Mouse (Mus musculus): ENCODE data around the gene Cldn3. TPM values are rescaled to one million over a fixed set of nuclear protein-coding genes. Genes with fewer than 3 reads are reported as not detected.

The Cldn3 gene
- polyA plus RNA-seq, 1 experiment = 8.7 TPM

DNA sequence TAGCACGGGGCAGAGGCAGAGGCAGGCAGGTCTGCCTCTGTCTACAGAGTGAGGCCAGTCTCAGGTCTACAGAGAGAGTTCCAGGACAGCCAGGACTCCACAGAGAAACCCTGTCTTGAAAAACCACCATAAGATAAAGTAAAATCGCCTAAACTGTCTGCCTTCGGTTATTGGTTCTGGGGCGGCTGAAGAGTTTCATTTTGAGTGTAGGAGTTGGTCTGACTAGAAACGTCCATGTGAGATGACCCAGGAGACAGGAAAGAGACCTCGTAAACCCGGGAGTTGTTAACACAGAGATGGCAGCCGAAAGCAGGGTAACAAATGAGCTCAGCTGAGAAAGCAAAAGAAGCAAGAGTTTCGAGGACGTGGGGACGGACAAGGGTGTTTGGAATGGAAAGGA is 3.2 kb downstream of the Cldn3 start:
- H3K36me3 ChIP-seq (ENCODE audit: control insufficient read depth, insufficient read depth, low read length) = no peaks in the 10 kb centered on the region
- peaks cover 3% of the 10 kb centered on the region; the same call in 1 of the 2 replicates for H3K27me3 ChIP-seq (ENCODE audit: control insufficient read depth, insufficient read depth, low read length)
- no peak for TF ChIP-seq CTCF (IDR thresholded peaks at IDR 0.05; ENCODE audit: control insufficient read depth, insufficient read depth, insufficient replicate concordance, low read depth, low read length)
- TF ChIP-seq POLR2A (IDR thresholded peaks at IDR 0.05; ENCODE audit: control insufficient read depth, low read depth, low read length) = no peak
- peaks cover 17% of the 10 kb centered on the region for H3K4me1 ChIP-seq (ENCODE audit: control insufficient read depth, insufficient read depth, low read length)
- H3K27ac ChIP-seq (ENCODE audit: control insufficient read depth, insufficient read depth, low read depth, low read length) = no peak overlapping the region
- H3K4me3 ChIP-seq (ENCODE audit: control insufficient read depth, low read depth, low read length) = no peak overlapping the region

- TF ChIP-seq CTCF (IDR thresholded peaks at IDR 0.05; ENCODE audit: control insufficient read depth, insufficient read depth, insufficient replicate concordance, low read depth, low read length) = no peak
- no peak for TF ChIP-seq POLR2A (IDR thresholded peaks at IDR 0.05; ENCODE audit: control insufficient read depth, low read depth, low read length)
- peaks cover 14% of the 10 kb centered on the region for H3K4me1 ChIP-seq (ENCODE audit: control insufficient read depth, insufficient read depth, low read length)
- peaks cover 3% of the 10 kb centered on the region; the same call in 1 of the 2 replicates for H3K27me3 ChIP-seq (ENCODE audit: control insufficient read depth, insufficient read depth, low read length)
- no peak overlapping the region for H3K4me3 ChIP-seq (ENCODE audit: control insufficient read depth, low read depth, low read length)
- H3K36me3 ChIP-seq (ENCODE audit: control insufficient read depth, insufficient read depth, low read length) = no peaks in the 10 kb centered on the region
- H3K27ac ChIP-seq (ENCODE audit: control insufficient read depth, insufficient read depth, low read depth, low read length) = no peak overlapping the region
Measured at GRCm38 (mm10) chr5:134989741-134990140, 3.7 kb downstream of the Cldn3 start.

GRCm38 (mm10) chr5:134992566-134992965 is 6.6 kb downstream of the Cldn3 start:
- TF ChIP-seq CTCF (IDR thresholded peaks at IDR 0.05; ENCODE audit: control insufficient read depth, insufficient read depth, insufficient replicate concordance, low read depth, low read length) (no peak), POLR2A (IDR thresholded peaks at IDR 0.05; ENCODE audit: control insufficient read depth, low read depth, low read length) (no peak)
- no peaks in the 10 kb centered on the region for H3K36me3 ChIP-seq (ENCODE audit: control insufficient read depth, insufficient read depth, low read length)
- H3K4me1 ChIP-seq (ENCODE audit: control insufficient read depth, insufficient read depth, low read length) = no peaks in the 10 kb centered on the region
- no peaks in the 10 kb centered on the region for H3K27me3 ChIP-seq (ENCODE audit: control insufficient read depth, insufficient read depth, low read length)
- H3K4me3 ChIP-seq (ENCODE audit: control insufficient read depth, low read depth, low read length) = no peak overlapping the region
- no peak overlapping the region for H3K27ac ChIP-seq (ENCODE audit: control insufficient read depth, insufficient read depth, low read depth, low read length)

- Histone ChIP-seq H3K27me3 (ENCODE audit: control insufficient read depth, insufficient read depth, low read length) (no peaks in the 10 kb centered on the region), H3K36me3 (ENCODE audit: control insufficient read depth, insufficient read depth, low read length) (no peaks in the 10 kb centered on the region), H3K27ac (ENCODE audit: control insufficient read depth, insufficient read depth, low read depth, low read length) (no peak overlapping the region), H3K4me1 (ENCODE audit: control insufficient read depth, insufficient read depth, low read length) (peaks cover 15% of the 10 kb centered on the region), H3K4me3 (ENCODE audit: control insufficient read depth, low read depth, low read length) (peak overlapping the region; percentile 81)
- TF ChIP-seq POLR2A (IDR thresholded peaks at IDR 0.05; ENCODE audit: control insufficient read depth, low read depth, low read length) (no peak), CTCF (IDR thresholded peaks at IDR 0.05; ENCODE audit: control insufficient read depth, insufficient read depth, insufficient replicate concordance, low read depth, low read length) (no peak)
Measured at GRCm38 (mm10) chr5:134998359-134998758, 12.3 kb downstream of the Cldn3 start.

DNA sequence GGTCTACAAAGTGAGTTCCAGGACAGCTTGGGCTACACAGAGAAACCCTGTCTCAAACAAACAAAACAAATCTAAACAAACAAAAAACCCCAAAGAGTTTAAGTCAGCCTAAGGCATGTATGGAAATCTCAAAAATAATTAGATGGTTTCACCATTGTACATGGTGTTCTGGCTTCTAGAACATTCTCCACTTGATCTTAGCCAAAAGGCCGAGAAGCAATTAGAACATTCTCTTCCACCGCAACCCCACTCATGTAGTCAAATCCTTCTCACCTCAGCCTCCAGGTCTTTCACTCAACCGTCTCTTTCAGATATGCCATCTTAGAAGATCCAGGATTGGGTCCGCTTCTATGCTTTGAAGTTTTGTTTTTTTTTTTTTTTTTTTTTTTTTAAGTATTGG is 13.8 kb downstream of the Cldn3 start:
- Histone ChIP-seq H3K4me3 (ENCODE audit: control insufficient read depth, low read depth, low read length) (peak overlapping the region; percentile 52), H3K36me3 (ENCODE audit: control insufficient read depth, insufficient read depth, low read length) (no peaks in the 10 kb centered on the region), H3K27ac (ENCODE audit: control insufficient read depth, insufficient read depth, low read depth, low read length) (no peak overlapping the region), H3K27me3 (ENCODE audit: control insufficient read depth, insufficient read depth, low read length) (no peaks in the 10 kb centered on the region), H3K4me1 (ENCODE audit: control insufficient read depth, insufficient read depth, low read length) (peaks cover 15% of the 10 kb centered on the region)
- TF ChIP-seq CTCF (IDR thresholded peaks at IDR 0.05; ENCODE audit: control insufficient read depth, insufficient read depth, insufficient replicate concordance, low read depth, low read length) (no peak), POLR2A (IDR thresholded peaks at IDR 0.05; ENCODE audit: control insufficient read depth, low read depth, low read length) (no peak)

- no peaks in the 10 kb centered on the region for H3K27me3 ChIP-seq (ENCODE audit: control insufficient read depth, insufficient read depth, low read length)
- H3K27ac ChIP-seq (ENCODE audit: control insufficient read depth, insufficient read depth, low read depth, low read length) = 0 out of 2 replicates have a peak overlapping the region, but pooled peaks have one; percentile 32
- peaks cover 15% of the 10 kb centered on the region for H3K4me1 ChIP-seq (ENCODE audit: control insufficient read depth, insufficient read depth, low read length)
- H3K36me3 ChIP-seq (ENCODE audit: control insufficient read depth, insufficient read depth, low read length) = no peaks in the 10 kb centered on the region
- H3K4me3 ChIP-seq (ENCODE audit: control insufficient read depth, low read depth, low read length) = peak overlapping the region; percentile 90
- TF ChIP-seq POLR2A (IDR thresholded peaks at IDR 0.05; ENCODE audit: control insufficient read depth, low read depth, low read length) (no peak), CTCF (IDR thresholded peaks at IDR 0.05; ENCODE audit: control insufficient read depth, insufficient read depth, insufficient replicate concordance, low read depth, low read length) (no peak)
Measured at GRCm38 (mm10) chr5:135000751-135001150, 14.7 kb downstream of the Cldn3 start.

GRCm38 (mm10) chr5:135001309-135001708 is 15.3 kb downstream of the Cldn3 start:
- peak overlapping the region; percentile 34 for H3K27ac ChIP-seq (ENCODE audit: control insufficient read depth, insufficient read depth, low read depth, low read length)
- peak; percentile 43; the same call in 1 of the 2 replicates for TF ChIP-seq CTCF (IDR thresholded peaks at IDR 0.05; ENCODE audit: control insufficient read depth, insufficient read depth, insufficient replicate concordance, low read depth, low read length)
- peak; percentile 87; the same call in 1 of the 2 replicates for TF ChIP-seq POLR2A (IDR thresholded peaks at IDR 0.05; ENCODE audit: control insufficient read depth, low read depth, low read length)
- H3K36me3 ChIP-seq (ENCODE audit: control insufficient read depth, insufficient read depth, low read length) = no peaks in the 10 kb centered on the region
- H3K4me1 ChIP-seq (ENCODE audit: control insufficient read depth, insufficient read depth, low read length) = peaks cover 15% of the 10 kb centered on the region
- no peaks in the 10 kb centered on the region for H3K27me3 ChIP-seq (ENCODE audit: control insufficient read depth, insufficient read depth, low read length)
- H3K4me3 ChIP-seq (ENCODE audit: control insufficient read depth, low read depth, low read length) = peak overlapping the region; percentile 90

GRCm38 (mm10) chr5:135002151-135002550 is 16.1 kb downstream of the Cldn3 start:
- no peak for TF ChIP-seq POLR2A (IDR thresholded peaks at IDR 0.05; ENCODE audit: control insufficient read depth, low read depth, low read length)
- no peak for TF ChIP-seq CTCF (IDR thresholded peaks at IDR 0.05; ENCODE audit: control insufficient read depth, insufficient read depth, insufficient replicate concordance, low read depth, low read length)
- Histone ChIP-seq H3K36me3 (ENCODE audit: control insufficient read depth, insufficient read depth, low read length) (no peaks in the 10 kb centered on the region), H3K27me3 (ENCODE audit: control insufficient read depth, insufficient read depth, low read length) (no peaks in the 10 kb centered on the region), H3K4me1 (ENCODE audit: control insufficient read depth, insufficient read depth, low read length) (peaks cover 15% of the 10 kb centered on the region), H3K4me3 (ENCODE audit: control insufficient read depth, low read depth, low read length) (peak overlapping the region; percentile 52), H3K27ac (ENCODE audit: control insufficient read depth, insufficient read depth, low read depth, low read length) (no peak overlapping the region)

All from testis, adult 2 months (tissue).